Mouse (Mus musculus) heart, postnatal 0 days (tissue): ENCODE measurements around the gene Cttn. TPM values are rescaled to one million over a fixed set of nuclear protein-coding genes. Genes with fewer than 3 reads are reported as not detected.
A peak's percentile ranks its signal among the peaks of the same experiment; 100 is the strongest.

Source experiments
- ATAC-seq: fragments of 200-750 bp; cut with Nextera tagmentation; 2 replicates; pipeline ENCODE4 v1.8.0; 2017; ENCODE audit warnings: low read depth, moderate number of reproducible peaks, moderate library complexity; ENCODE audit not compliant: insufficient read depth
- DNase-seq: peaks from one replicate; pipeline ENCODE4 v3.0.0-alpha.2; 2016; ENCODE audit warnings: low spot score
- H3K27ac ChIP-seq: fragments of 300-500 bp; sonication (generic); 2 replicates; pipeline ENCODE4 v1.5.1; 2014; ENCODE audit warnings: low read depth, mild to moderate bottlenecking
- H3K27me3 ChIP-seq: fragments of 300-500 bp; sonication (generic); 2 replicates; pipeline ENCODE4 v1.6.1; 2014; ENCODE audit warnings: low read length, mixed read lengths; ENCODE audit not compliant: control insufficient read depth, insufficient read depth
- H3K36me3 ChIP-seq: fragments of 300-500 bp; sonication (generic); replicated peaks from 2 replicates; pipeline ENCODE4 v1.6.1; 2014; ENCODE audit warnings: low read length, mixed read lengths; ENCODE audit not compliant: control insufficient read depth, insufficient read depth
- H3K4me1 ChIP-seq: fragments of 300-500 bp; sonication (generic); 2 replicates; pipeline ENCODE4 v1.6.1; 2014; ENCODE audit warnings: antibody characterized with exemption; ENCODE audit not compliant: control insufficient read depth, insufficient read depth
- H3K4me2 ChIP-seq: fragments of 300-500 bp; sonication (generic); 2 replicates; pipeline ENCODE4 v1.6.1; 2014; ENCODE audit warnings: low read depth, mild to moderate bottlenecking, low read length, moderate library complexity
- H3K4me3 ChIP-seq: fragments of 300-500 bp; sonication (generic); 2 replicates; pipeline ENCODE4 v1.5.1; 2014; ENCODE audit warnings: low read depth, low read length
- H3K9ac ChIP-seq: fragments of 300-500 bp; sonication (generic); replicated peaks from 2 replicates; pipeline ENCODE4 v1.6.1; 2014; ENCODE audit warnings: low read depth, low read length, mixed read lengths
- H3K9me3 ChIP-seq: fragments of 300-500 bp; sonication (generic); replicated peaks from 2 replicates; pipeline ENCODE4 v1.6.1; 2016; ENCODE audit warnings: low read length; ENCODE audit not compliant: control insufficient read depth
- CTCF ChIP-seq: IDR thresholded peaks from 2 replicates; pipeline ENCODE4 v1.5.1; 2016; ENCODE audit warnings: antibody characterized with exemption, control low read depth, low read depth
- EP300 ChIP-seq: IDR thresholded peaks from 2 replicates; pipeline ENCODE4 v1.6.1; 2016; ENCODE audit warnings: antibody characterized with exemption, low read depth
- WGBS: fragments of 180-500 bp; shearing (Covaris S2); extraction: QIAGEN DNeasy Blood & Tissue Kit; methylation state at CpG from one replicate; pipeline ENCODE4 v1.1.7; 2014; 5-methylcytosine and 5-hydroxymethylcytosine counted together
- polyA plus RNA-seq: library from polyadenylated mRNA; unstranded; fragments of >200 nt; fragmentation: Nextera tagmentation; extraction: Ambion mirVana; gene quantifications from 2 replicates; pipeline ENCODE4 v1.2.1, GENCODE M21; 2015
- total RNA-seq: library from RNA; depleted of rRNA; stranded (reverse); fragments of >200 nt; gene quantifications from 2 replicates; pipeline ENCODE4 v1.2.3, GENCODE M21; 2014; ENCODE audit warnings: low replicate concordance

Cttn gene
- total and polyA plus RNA-seq, 2 experiments from 2014 or later: 69.0 to 87.3 TPM

DNA sequence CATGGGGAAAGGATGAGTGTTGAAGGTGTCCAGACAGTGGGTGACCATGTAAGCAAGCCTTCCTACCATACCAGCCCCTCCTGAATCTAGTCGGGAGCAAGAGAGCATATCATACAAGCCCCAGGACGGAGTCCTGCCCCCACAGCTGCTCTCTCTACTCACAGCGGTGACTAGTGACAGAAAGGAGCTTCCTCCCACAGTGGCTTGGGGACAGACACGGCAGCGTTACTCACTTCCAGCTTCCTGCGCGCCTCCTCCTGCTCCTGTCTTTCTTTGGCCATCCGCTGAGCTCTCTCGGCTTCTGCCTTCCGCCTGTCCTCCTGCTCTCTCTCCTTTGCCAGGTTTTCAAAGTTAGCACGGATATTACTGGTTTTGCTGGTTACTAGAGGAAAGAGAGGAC lies 29.3 kb downstream of the Cttn start:
- TF ChIP-seq CTCF (no peak), EP300 (no peak)
- Histone ChIP-seq H3K4me1 (no peaks in the 10 kb centered on the region), H3K36me3 (peaks cover 95% of the 10 kb centered on the region), H3K27me3 (no peaks in the 10 kb centered on the region), H3K9me3 (no peaks in the 10 kb centered on the region), H3K4me2 (no peak overlapping the region), H3K27ac (no peak overlapping the region), H3K4me3 (no peak overlapping the region), H3K9ac (no peak overlapping the region)
- 90% methylated on average over 11 of the region's 11 CpGs for WGBS
- ATAC-seq (no peak), DNase-seq (no peak)

DNA sequence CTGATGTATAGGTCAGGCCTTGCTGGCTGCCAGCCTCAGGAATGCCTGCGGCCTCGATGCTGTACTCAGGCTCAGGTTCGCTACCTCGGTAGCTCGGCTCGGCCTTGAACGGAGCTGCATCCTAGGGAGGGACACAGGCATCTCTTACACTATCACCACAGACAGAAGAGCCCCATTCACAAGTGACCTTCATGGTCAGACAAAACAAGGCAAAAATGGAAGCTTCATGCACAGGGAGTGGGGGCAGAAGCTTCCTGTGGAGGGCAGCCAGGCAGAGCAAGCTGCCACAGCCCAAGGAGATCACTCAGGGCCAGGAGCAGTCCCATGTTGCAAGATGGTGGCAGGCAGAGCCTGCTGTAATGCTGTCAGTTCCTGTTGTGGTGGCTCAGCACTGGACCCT lies 32.0 kb downstream of the Cttn start:
- H3K27me3 ChIP-seq: no peaks in the 10 kb centered on the region
- no peak for TF ChIP-seq EP300
- TF ChIP-seq CTCF: no peak
- WGBS: 97% methylated on average over 7 of the region's 7 CpGs
- H3K4me2 ChIP-seq: no peak overlapping the region
- ATAC-seq (no peak), DNase-seq (no peak)
- H3K36me3 ChIP-seq: peaks cover 84% of the 10 kb centered on the region
- H3K9ac ChIP-seq: no peak overlapping the region
- no peak overlapping the region for H3K4me3 ChIP-seq
- H3K9me3 ChIP-seq: no peaks in the 10 kb centered on the region
- H3K27ac ChIP-seq: no peak overlapping the region
- no peaks in the 10 kb centered on the region for H3K4me1 ChIP-seq

DNA sequence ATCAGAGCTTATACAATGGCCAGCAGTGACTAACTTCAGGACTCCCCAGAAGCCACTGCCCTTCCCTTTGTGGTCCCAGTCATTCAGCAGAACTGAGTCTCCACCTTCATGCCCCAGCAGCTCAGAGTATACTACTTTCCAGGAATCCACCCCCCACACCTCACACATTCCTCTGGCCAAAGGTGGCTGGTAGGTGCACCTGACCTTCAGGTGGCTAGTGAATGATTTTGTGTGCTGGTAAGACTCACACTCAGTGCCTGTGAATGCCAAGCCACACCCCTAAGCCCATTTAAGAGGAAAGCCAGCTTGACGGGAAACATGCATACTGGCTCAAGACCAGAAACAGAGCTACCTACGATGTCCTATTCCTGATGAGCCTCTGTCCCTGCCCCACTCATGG lies 37.9 kb downstream of the Cttn start:
- H3K27me3 ChIP-seq: no peaks in the 10 kb centered on the region
- ATAC-seq: no peak
- no peak overlapping the region for H3K4me3 ChIP-seq
- H3K27ac ChIP-seq: no peak overlapping the region
- no peaks in the 10 kb centered on the region for H3K4me1 ChIP-seq
- H3K9me3 ChIP-seq: no peaks in the 10 kb centered on the region
- DNase-seq: no peak
- no peak for TF ChIP-seq EP300
- no peak for TF ChIP-seq CTCF
- WGBS: 49% methylated on average over 2 of the region's 2 CpGs
- peaks cover 28% of the 10 kb centered on the region for H3K36me3 ChIP-seq
- no peak overlapping the region for H3K9ac ChIP-seq
- H3K4me2 ChIP-seq: no peak overlapping the region

DNA sequence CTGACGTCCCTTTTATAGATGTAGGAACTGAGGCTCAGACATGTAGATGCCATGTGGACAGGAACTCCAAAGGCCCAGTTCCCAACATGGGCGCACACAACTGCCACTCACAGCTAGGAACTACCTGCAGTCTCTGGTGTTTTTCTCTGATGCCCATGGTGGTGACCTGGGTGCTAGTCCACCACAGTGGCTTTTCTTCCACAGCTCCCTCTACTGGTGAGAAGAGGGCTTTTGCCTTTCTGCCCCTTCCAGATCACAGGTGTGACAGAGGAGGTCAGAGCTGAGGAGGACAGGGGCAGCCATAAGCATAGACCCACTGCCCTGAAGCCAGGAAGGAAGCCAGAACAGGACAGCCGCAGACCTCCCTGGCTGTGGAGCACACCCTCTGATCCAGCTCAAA lies 43.3 kb downstream of the Cttn start:
- H3K4me2 ChIP-seq: no peak overlapping the region
- H3K4me1 ChIP-seq: no peaks in the 10 kb centered on the region
- TF ChIP-seq CTCF (peak; percentile 13; the same call in 1 of the 2 replicates), EP300 (no peak)
- 82% methylated on average over 3 of the region's 3 CpGs for WGBS
- DNase-seq (no peak), ATAC-seq (no peak)
- no peak overlapping the region for H3K9ac ChIP-seq
- no peaks in the 10 kb centered on the region for H3K9me3 ChIP-seq
- no peak overlapping the region for H3K27ac ChIP-seq
- no peaks in the 10 kb centered on the region for H3K27me3 ChIP-seq
- no peaks in the 10 kb centered on the region for H3K36me3 ChIP-seq
- H3K4me3 ChIP-seq: no peak overlapping the region

DNA sequence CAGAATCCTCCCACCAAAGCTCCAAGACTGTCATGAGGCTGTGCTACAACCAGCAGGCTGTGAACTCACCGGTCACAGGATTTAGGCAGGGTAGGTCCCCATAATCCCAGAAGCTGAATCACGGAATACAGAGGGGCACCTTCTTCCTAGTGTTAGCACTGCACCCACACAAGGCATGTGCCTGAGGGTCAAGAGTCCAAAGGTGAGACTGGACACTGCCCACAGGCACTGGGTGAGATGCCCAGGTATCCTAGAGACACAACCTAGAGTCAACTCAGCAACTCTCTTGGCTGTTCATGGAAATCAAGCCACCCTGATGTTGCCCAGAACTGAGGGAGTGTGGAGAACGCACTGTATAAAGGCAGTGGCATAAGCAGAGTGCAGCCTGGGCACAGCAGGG lies 44.2 kb downstream of the Cttn start:
- Histone ChIP-seq H3K27ac (no peak overlapping the region), H3K4me1 (no peaks in the 10 kb centered on the region), H3K27me3 (no peaks in the 10 kb centered on the region), H3K9ac (no peak overlapping the region), H3K36me3 (no peaks in the 10 kb centered on the region), H3K9me3 (no peaks in the 10 kb centered on the region), H3K4me2 (no peak overlapping the region), H3K4me3 (no peak overlapping the region)
- WGBS: 76% methylated on average over 3 of the region's 3 CpGs
- ATAC-seq: no peak
- DNase-seq: no peak
- TF ChIP-seq CTCF (no peak), EP300 (no peak)

DNA sequence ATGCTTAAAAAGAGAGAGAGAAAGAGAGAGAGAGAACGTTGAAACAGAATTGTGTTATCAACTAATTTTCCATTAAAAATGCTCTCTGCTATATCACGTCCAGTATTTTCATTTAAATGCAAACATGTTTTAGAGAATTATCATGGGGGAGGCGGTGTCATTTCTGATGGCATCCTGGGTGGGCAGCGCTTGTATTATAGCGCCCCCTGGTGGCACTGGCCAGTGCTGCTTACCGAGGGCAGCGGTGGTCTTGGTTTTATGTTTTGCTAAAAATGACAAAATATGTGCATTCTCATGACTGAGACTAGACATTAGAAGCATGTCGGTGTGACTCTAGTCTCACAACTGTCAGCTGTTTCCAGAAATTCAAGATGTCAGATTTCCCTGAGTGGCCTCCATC lies 44.9 kb downstream of the Cttn start:
- H3K27ac ChIP-seq: no peak overlapping the region
- ATAC-seq: no peak

More for the DNA sequence above, 44.9 kb downstream of the Cttn start:
- Histone ChIP-seq H3K27me3 (no peaks in the 10 kb centered on the region), H3K36me3 (no peaks in the 10 kb centered on the region), H3K9me3 (no peaks in the 10 kb centered on the region), H3K4me1 (no peaks in the 10 kb centered on the region), H3K9ac (no peak overlapping the region), H3K4me2 (no peak overlapping the region), H3K4me3 (no peak overlapping the region)
- no peak for TF ChIP-seq EP300
- peak; percentile 90 for TF ChIP-seq CTCF
- DNase-seq: peak; percentile 29
- 9% methylated on average over 8 of the region's 8 CpGs for WGBS
